Mouse (Mus musculus): ENCODE data around the gene Sh2d7.

GRCm38 (mm10) chr9:54489599-54489998, 49.2 kb upstream of the Sh2d7 start:
- TF ChIP-seq GATA1 (IDR thresholded peaks at IDR 0.05; ENCODE audit: low read length) (no peak), TAL1 (IDR thresholded peaks at IDR 0.05; ENCODE audit: low read length) (no peak)

Measured in erythroblast, embryonic 14.5 days (primary cell).